Mouse (Mus musculus): ENCODE data around the gene Tbc1d22b. TPM values are rescaled to one million over a fixed set of nuclear protein-coding genes. Genes with fewer than 3 reads are reported as not detected.

Tbc1d22b gene
- polyA plus RNA-seq, 1 experiment: 9.0 TPM

- no peaks in the 10 kb centered on the region for H3K36me3 ChIP-seq (ENCODE audit: control insufficient read depth, insufficient read depth)
These were observed 19.1 kb upstream of the Tbc1d22b start for GRCm38 (mm10) chr17:29530508-29530907.

GRCm38 (mm10) chr17:29531278-29531677 is 18.3 kb upstream of the Tbc1d22b start:
- H3K36me3 ChIP-seq (ENCODE audit: control insufficient read depth, insufficient read depth): no peaks in the 10 kb centered on the region
- H3K79me2 ChIP-seq (ENCODE audit: control insufficient read depth, insufficient read depth): no peaks in the 10 kb centered on the region
- no peak overlapping the region for H3K4me2 ChIP-seq (ENCODE audit: low read depth)
- H3K27me3 ChIP-seq (ENCODE audit: control insufficient read depth, insufficient read depth, insufficient read length): no peaks in the 10 kb centered on the region
- no peak overlapping the region for H3K4me3 ChIP-seq
- TF ChIP-seq TCF3 (IDR thresholded peaks at IDR 0.05; ENCODE audit: insufficient read length, low read depth) (no peak), USF1 (IDR thresholded peaks at IDR 0.05; ENCODE audit: low read depth) (no peak), MYOG (IDR thresholded peaks at IDR 0.05; ENCODE audit: control insufficient read depth in 1 of 3, insufficient read depth in 1 of 3, insufficient read length in 2 of 3, low read depth in 2 of 3) (no peak), POLR2AphosphoS2 (IDR thresholded peaks at IDR 0.05; ENCODE audit: insufficient read length, low read depth) (no peak), TCF12 (IDR thresholded peaks at IDR 0.05; ENCODE audit: insufficient read depth, poor library complexity, severe bottlenecking) (no peak), POLR2A (IDR thresholded peaks at IDR 0.05; ENCODE audit: insufficient read length, low read depth) (no peak), MYOD1 (IDR thresholded peaks at IDR 0.05; ENCODE audit: control insufficient read depth in 1 of 3, insufficient read length in 2 of 3, low read depth in 2 of 3) (no peak), CEBPB (IDR thresholded peaks at IDR 0.05; ENCODE audit: insufficient read depth, poor library complexity, severe bottlenecking) (no peak), E2F4 (IDR thresholded peaks at IDR 0.05; ENCODE audit: insufficient read depth) (no peak), MAX (IDR thresholded peaks at IDR 0.05; ENCODE audit: low read depth) (no peak)
- no peak overlapping the region for H3ac ChIP-seq (ENCODE audit: control insufficient read depth, insufficient read length)

More at GRCm38 (mm10) chr17:29530508-29530907, 19.1 kb upstream of the Tbc1d22b start:
- H3ac ChIP-seq (ENCODE audit: control insufficient read depth, insufficient read length): no peak overlapping the region
- no peak overlapping the region for H3K4me3 ChIP-seq
- TF ChIP-seq TCF3 (IDR thresholded peaks at IDR 0.05; ENCODE audit: insufficient read length, low read depth) (no peak), POLR2AphosphoS2 (IDR thresholded peaks at IDR 0.05; ENCODE audit: insufficient read length, low read depth) (no peak)
- no peaks in the 10 kb centered on the region for H3K79me2 ChIP-seq (ENCODE audit: control insufficient read depth, insufficient read depth)
- no peak overlapping the region for H3K4me2 ChIP-seq (ENCODE audit: low read depth)
- H3K27me3 ChIP-seq (ENCODE audit: control insufficient read depth, insufficient read depth, insufficient read length): no peaks in the 10 kb centered on the region

- H3K79me2 ChIP-seq (ENCODE audit: control insufficient read depth, insufficient read depth): no peaks in the 10 kb centered on the region
- H3K36me3 ChIP-seq (ENCODE audit: control insufficient read depth, insufficient read depth): no peaks in the 10 kb centered on the region
- H3K4me2 ChIP-seq (ENCODE audit: low read depth): no peak overlapping the region
- TF ChIP-seq USF1 (IDR thresholded peaks at IDR 0.05; ENCODE audit: low read depth) (no peak), MAX (IDR thresholded peaks at IDR 0.05; ENCODE audit: low read depth) (no peak), POLR2A (IDR thresholded peaks at IDR 0.05; ENCODE audit: insufficient read length, low read depth) (no peak), SRF (IDR thresholded peaks at IDR 0.05; ENCODE audit: control insufficient read depth, insufficient read length, low read depth) (no peak), TCF12 (IDR thresholded peaks at IDR 0.05; ENCODE audit: insufficient read depth, poor library complexity, severe bottlenecking) (no peak), E2F4 (IDR thresholded peaks at IDR 0.05; ENCODE audit: insufficient read depth) (no peak), POLR2AphosphoS2 (IDR thresholded peaks at IDR 0.05; ENCODE audit: insufficient read length, low read depth) (no peak), MYOD1 (IDR thresholded peaks at IDR 0.05; ENCODE audit: control insufficient read depth in 1 of 3, insufficient read length in 2 of 3, low read depth in 2 of 3) (no peak), MYOG (IDR thresholded peaks at IDR 0.05; ENCODE audit: control insufficient read depth in 1 of 3, insufficient read depth in 1 of 3, insufficient read length in 2 of 3, low read depth in 2 of 3) (no peak), REST (IDR thresholded peaks at IDR 0.05; ENCODE audit: insufficient read depth, insufficient read length) (no peak), CEBPB (IDR thresholded peaks at IDR 0.05; ENCODE audit: insufficient read depth, poor library complexity, severe bottlenecking) (no peak), TCF3 (IDR thresholded peaks at IDR 0.05; ENCODE audit: insufficient read length, low read depth) (no peak)
- no peak overlapping the region for H3K4me3 ChIP-seq
- H3K27me3 ChIP-seq (ENCODE audit: control insufficient read depth, insufficient read depth, insufficient read length): no peaks in the 10 kb centered on the region
- no peak overlapping the region for H3ac ChIP-seq (ENCODE audit: control insufficient read depth, insufficient read length)
These were observed 17.7 kb upstream of the Tbc1d22b start for GRCm38 (mm10) chr17:29531757-29532384.

- H3K36me3 ChIP-seq (ENCODE audit: control insufficient read depth, insufficient read depth): no peaks in the 10 kb centered on the region
- TF ChIP-seq TCF12 (IDR thresholded peaks at IDR 0.05; ENCODE audit: insufficient read depth, poor library complexity, severe bottlenecking) (no peak), POLR2A (IDR thresholded peaks at IDR 0.05; ENCODE audit: insufficient read length, low read depth) (no peak), USF1 (IDR thresholded peaks at IDR 0.05; ENCODE audit: low read depth) (no peak), MAX (IDR thresholded peaks at IDR 0.05; ENCODE audit: low read depth) (no peak), MYOD1 (IDR thresholded peaks at IDR 0.05; ENCODE audit: control insufficient read depth in 1 of 3, insufficient read length in 2 of 3, low read depth in 2 of 3) (no peak), CEBPB (IDR thresholded peaks at IDR 0.05; ENCODE audit: insufficient read depth, poor library complexity, severe bottlenecking) (no peak)
- no peak overlapping the region for H3ac ChIP-seq (ENCODE audit: control insufficient read depth, insufficient read length)
- H3K4me3 ChIP-seq: no peak overlapping the region
- H3K27me3 ChIP-seq (ENCODE audit: control insufficient read depth, insufficient read depth, insufficient read length): no peaks in the 10 kb centered on the region
- H3K4me2 ChIP-seq (ENCODE audit: low read depth): no peak overlapping the region
- no peaks in the 10 kb centered on the region for H3K79me2 ChIP-seq (ENCODE audit: control insufficient read depth, insufficient read depth)
These were observed 15.7 kb upstream of the Tbc1d22b start for GRCm38 (mm10) chr17:29533866-29534265.

GRCm38 (mm10) chr17:29540426-29540825 is 9.2 kb upstream of the Tbc1d22b start:
- Histone ChIP-seq H3K27me3 (ENCODE audit: control insufficient read depth, insufficient read depth, insufficient read length) (no peaks in the 10 kb centered on the region), H3ac (ENCODE audit: control insufficient read depth, insufficient read length) (no peak overlapping the region), H3K4me2 (ENCODE audit: low read depth) (no peak overlapping the region), H3K36me3 (ENCODE audit: control insufficient read depth, insufficient read depth) (no peaks in the 10 kb centered on the region), H3K79me2 (ENCODE audit: control insufficient read depth, insufficient read depth) (no peaks in the 10 kb centered on the region), H3K4me3 (no peak overlapping the region)
- TF ChIP-seq CEBPB (IDR thresholded peaks at IDR 0.05; ENCODE audit: insufficient read depth, poor library complexity, severe bottlenecking) (no peak), SRF (IDR thresholded peaks at IDR 0.05; ENCODE audit: control insufficient read depth, insufficient read length, low read depth) (no peak), TCF3 (IDR thresholded peaks at IDR 0.05; ENCODE audit: insufficient read length, low read depth) (no peak), POLR2A (IDR thresholded peaks at IDR 0.05; ENCODE audit: insufficient read length, low read depth) (no peak)
